Mouse (Mus musculus): ENCODE results near the gene Nav3. TPM values are rescaled to one million over a fixed set of nuclear protein-coding genes. Genes with fewer than 3 reads are reported as not detected.

The Nav3 gene
- polyA plus RNA-seq, 1 experiment, result 0.30 TPM

DNA sequence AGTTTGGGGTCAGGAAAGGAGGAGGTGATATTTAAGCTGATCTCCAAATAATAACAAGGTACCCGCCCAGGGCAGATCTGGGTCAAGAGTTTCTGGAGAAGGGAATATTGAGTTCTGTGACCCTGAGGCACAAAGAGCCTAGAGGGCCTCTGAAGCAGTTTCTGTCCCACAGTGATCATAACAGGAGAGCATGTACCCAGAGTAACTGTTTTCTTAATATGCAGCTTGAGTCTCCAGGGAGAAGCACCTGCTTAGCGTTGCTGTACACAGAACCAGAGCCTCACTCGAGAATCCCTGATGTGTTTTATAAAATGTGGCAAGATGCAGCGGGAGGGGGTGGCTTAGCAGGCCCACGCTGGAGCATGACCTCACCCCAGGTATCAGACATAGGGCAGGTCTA is 141.5 kb downstream of the Nav3 start:
- H3K4me1 ChIP-seq (ENCODE audit: control insufficient read depth, insufficient read depth, insufficient read length, low read length), result no peaks in the 10 kb centered on the region

DNA sequence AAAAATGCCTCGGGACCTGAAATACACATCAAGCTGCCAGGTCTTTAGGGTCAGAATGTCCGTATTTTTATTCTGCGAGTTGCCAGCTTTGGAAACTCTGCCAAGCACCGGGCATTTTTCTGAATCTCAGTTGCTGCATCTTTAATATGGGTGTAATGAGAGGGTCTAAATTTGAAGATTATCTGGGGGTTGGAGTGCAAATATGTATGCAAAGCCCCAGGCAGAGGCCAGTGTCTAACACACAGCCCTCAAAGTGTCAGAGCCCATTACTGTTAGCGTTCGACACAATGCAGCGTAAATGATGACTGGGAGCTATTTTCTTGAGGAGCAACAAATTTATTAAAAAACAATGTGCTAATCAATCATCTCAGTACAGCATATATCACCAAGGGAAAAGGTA is 142.0 kb downstream of the Nav3 start:
- Histone ChIP-seq H3K4me3 (ENCODE audit: low read depth, low read length) (no peak overlapping the region), H3K36me3 (ENCODE audit: control insufficient read depth, insufficient read depth, low read length) (no peaks in the 10 kb centered on the region), H3K4me1 (ENCODE audit: control insufficient read depth, insufficient read depth, insufficient read length, low read length) (no peaks in the 10 kb centered on the region), H3K27ac (ENCODE audit: insufficient read depth, low read depth, low read length) (no peak overlapping the region), H3K27me3 (ENCODE audit: control insufficient read depth, insufficient read depth, low read length) (no peaks in the 10 kb centered on the region)
- whole genome bisulfite sequencing, result 92% methylated on average over 7 of the region's 7 CpGs
- TF ChIP-seq CTCF (IDR thresholded peaks at IDR 0.05; ENCODE audit: extremely low read depth, insufficient read length, insufficient replicate concordance, low read depth, low read length) (no peak), POLR2A (IDR thresholded peaks at IDR 0.05; ENCODE audit: low read depth, low read length) (no peak)

More for the DNA sequence above, 141.5 kb downstream of the Nav3 start:
- WGBS, result 67% methylated on average over 5 of the region's 5 CpGs
- no peak for TF ChIP-seq POLR2A (IDR thresholded peaks at IDR 0.05; ENCODE audit: low read depth, low read length)
- no peak for TF ChIP-seq CTCF (IDR thresholded peaks at IDR 0.05; ENCODE audit: extremely low read depth, insufficient read length, insufficient replicate concordance, low read depth, low read length)
- H3K36me3 ChIP-seq (ENCODE audit: control insufficient read depth, insufficient read depth, low read length), result no peaks in the 10 kb centered on the region
- H3K27ac ChIP-seq (ENCODE audit: insufficient read depth, low read depth, low read length), result no peak overlapping the region
- H3K27me3 ChIP-seq (ENCODE audit: control insufficient read depth, insufficient read depth, low read length), result no peaks in the 10 kb centered on the region
- H3K4me3 ChIP-seq (ENCODE audit: low read depth, low read length), result no peak overlapping the region

DNA sequence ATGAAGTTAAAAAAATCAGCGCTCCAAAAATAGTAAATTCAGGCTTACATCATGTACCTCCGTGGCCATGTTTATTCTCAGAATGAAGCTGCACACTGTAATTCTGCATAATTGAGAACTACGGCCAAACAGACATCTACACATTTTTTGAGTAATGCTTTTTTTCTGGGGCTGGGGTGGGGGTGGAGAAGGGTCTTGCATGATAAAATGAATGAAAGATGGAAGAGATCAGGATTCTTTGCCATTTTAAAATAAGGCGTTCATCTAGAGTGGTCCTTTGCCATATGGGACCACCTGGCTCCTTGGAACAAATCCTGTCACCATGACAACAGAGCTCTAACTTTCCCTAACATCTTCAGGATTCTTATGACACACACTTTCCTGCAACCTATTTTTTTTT is 146.5 kb downstream of the Nav3 start:
- Histone ChIP-seq H3K4me1 (ENCODE audit: control insufficient read depth, insufficient read depth, insufficient read length, low read length) (no peaks in the 10 kb centered on the region), H3K36me3 (ENCODE audit: control insufficient read depth, insufficient read depth, low read length) (no peaks in the 10 kb centered on the region), H3K4me3 (ENCODE audit: low read depth, low read length) (no peak overlapping the region), H3K27me3 (ENCODE audit: control insufficient read depth, insufficient read depth, low read length) (no peaks in the 10 kb centered on the region), H3K27ac (ENCODE audit: insufficient read depth, low read depth, low read length) (no peak overlapping the region)
- TF ChIP-seq POLR2A (IDR thresholded peaks at IDR 0.05; ENCODE audit: low read depth, low read length) (no peak), CTCF (IDR thresholded peaks at IDR 0.05; ENCODE audit: extremely low read depth, insufficient read length, insufficient replicate concordance, low read depth, low read length) (no peak)
- WGBS, result 76% methylated on average over 4 of the region's 4 CpGs

DNA sequence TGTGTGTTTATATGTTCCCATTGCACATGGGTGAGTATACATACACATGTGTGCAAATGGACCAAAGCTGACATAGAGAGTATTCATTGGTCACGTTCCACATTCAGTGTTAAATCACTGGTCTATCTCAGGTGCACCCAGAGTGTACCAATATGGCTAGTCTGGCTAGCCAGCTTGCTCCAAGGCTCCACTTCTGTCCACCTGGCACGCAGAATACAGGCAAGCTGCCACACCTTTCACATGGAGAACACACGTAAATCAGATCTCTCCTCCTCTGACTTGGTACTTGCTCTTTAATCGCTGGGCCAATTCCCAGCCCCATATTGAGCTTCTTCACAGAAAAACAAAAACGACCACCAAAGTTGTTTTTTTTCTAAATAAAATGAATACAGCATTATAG is 150.4 kb downstream of the Nav3 start:
- WGBS, result 76% methylated on average over 5 of the region's 5 CpGs
- Histone ChIP-seq H3K4me1 (ENCODE audit: control insufficient read depth, insufficient read depth, insufficient read length, low read length) (no peaks in the 10 kb centered on the region), H3K4me3 (ENCODE audit: low read depth, low read length) (no peak overlapping the region), H3K36me3 (ENCODE audit: control insufficient read depth, insufficient read depth, low read length) (no peaks in the 10 kb centered on the region), H3K27ac (ENCODE audit: insufficient read depth, low read depth, low read length) (no peak overlapping the region), H3K27me3 (ENCODE audit: control insufficient read depth, insufficient read depth, low read length) (no peaks in the 10 kb centered on the region)
- TF ChIP-seq POLR2A (IDR thresholded peaks at IDR 0.05; ENCODE audit: low read depth, low read length) (no peak), CTCF (IDR thresholded peaks at IDR 0.05; ENCODE audit: extremely low read depth, insufficient read length, insufficient replicate concordance, low read depth, low read length) (no peak)

DNA sequence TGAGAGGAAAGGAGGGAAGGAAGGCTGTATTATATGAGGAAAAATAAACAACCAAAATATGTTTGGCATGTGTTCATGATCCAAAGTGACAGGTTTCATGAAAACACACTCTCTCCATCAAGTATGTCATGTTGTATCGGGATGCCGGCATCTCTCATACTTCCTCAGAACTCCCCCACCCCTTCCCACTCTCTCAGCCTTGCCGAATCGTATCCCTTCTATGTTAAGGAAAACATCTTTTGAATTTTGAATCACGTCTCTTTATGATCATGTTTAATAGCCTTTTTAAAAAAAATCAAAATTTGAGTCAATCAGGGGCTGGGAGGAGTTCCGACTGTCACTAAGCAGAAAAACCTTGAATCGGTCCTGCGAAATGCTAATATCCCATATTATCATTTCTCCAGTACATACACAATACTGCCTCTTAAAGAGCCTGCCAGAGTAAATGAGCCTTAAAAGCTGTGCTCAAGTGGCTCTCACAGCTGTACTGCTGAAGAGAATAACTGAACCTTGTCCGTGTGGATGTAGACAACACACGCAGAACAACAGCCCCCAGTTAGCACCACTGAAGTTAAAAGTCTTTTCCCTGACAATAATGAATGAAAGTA is 165.9 kb downstream of the Nav3 start:
- Histone ChIP-seq H3K4me3 (ENCODE audit: low read depth, low read length) (no peak overlapping the region), H3K27me3 (ENCODE audit: control insufficient read depth, insufficient read depth, low read length) (no peaks in the 10 kb centered on the region), H3K27ac (ENCODE audit: insufficient read depth, low read depth, low read length) (no peak overlapping the region), H3K36me3 (ENCODE audit: control insufficient read depth, insufficient read depth, low read length) (no peaks in the 10 kb centered on the region), H3K4me1 (ENCODE audit: control insufficient read depth, insufficient read depth, insufficient read length, low read length) (no peaks in the 10 kb centered on the region)
- 91% methylated on average over 10 of the region's 10 CpGs for WGBS
- no peak for TF ChIP-seq POLR2A (IDR thresholded peaks at IDR 0.05; ENCODE audit: low read depth, low read length)
- TF ChIP-seq CTCF (IDR thresholded peaks at IDR 0.05; ENCODE audit: extremely low read depth, insufficient read length, insufficient replicate concordance, low read depth, low read length), result no peak

DNA sequence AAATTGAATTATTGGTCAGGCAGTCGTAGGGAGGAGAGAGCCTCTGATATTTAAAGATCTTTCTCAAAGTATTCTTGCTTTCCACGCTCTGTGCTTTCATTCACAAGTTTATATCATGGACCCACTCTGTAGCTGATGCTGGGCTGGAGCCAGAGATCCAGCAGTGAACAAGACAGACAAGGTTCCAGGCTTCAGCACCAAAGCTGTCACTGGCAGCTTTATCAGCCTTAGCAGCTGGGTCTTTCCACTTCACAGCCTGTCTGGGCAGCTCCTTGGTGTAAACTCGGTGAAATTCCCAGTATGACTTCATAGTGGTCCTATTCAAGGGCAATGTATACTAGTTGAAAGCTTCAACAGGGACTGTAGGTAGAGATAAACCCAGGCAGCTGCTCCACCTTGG is 172.1 kb downstream of the Nav3 start:
- Histone ChIP-seq H3K27me3 (ENCODE audit: control insufficient read depth, insufficient read depth, low read length) (no peaks in the 10 kb centered on the region), H3K27ac (ENCODE audit: insufficient read depth, low read depth, low read length) (no peak overlapping the region), H3K4me1 (ENCODE audit: control insufficient read depth, insufficient read depth, insufficient read length, low read length) (no peaks in the 10 kb centered on the region), H3K36me3 (ENCODE audit: control insufficient read depth, insufficient read depth, low read length) (no peaks in the 10 kb centered on the region), H3K4me3 (ENCODE audit: low read depth, low read length) (no peak overlapping the region)
- no peak for TF ChIP-seq POLR2A (IDR thresholded peaks at IDR 0.05; ENCODE audit: low read depth, low read length)
- WGBS, result 60% methylated on average over 3 of the region's 3 CpGs

DNA sequence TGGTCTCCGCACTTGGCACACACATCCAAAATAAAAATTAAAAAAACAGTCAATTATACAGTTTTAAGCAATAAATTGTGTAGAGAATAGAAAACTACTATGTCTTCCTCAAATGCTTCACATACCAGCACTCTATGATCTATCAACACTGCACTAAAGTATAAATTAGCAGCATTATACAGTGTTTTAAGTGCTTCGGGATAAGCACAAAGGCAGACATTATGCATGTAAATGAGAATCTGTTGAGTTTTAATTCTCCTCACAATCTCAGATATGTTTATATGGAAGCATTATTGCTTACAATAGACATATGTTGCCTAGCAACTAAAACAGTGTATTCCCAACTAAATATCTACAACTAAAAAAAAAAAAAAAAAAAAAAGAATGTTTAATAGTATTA is 183.2 kb downstream of the Nav3 start:
- H3K27me3 ChIP-seq (ENCODE audit: control insufficient read depth, insufficient read depth, low read length), result no peaks in the 10 kb centered on the region
- no peak overlapping the region for H3K27ac ChIP-seq (ENCODE audit: insufficient read depth, low read depth, low read length)
- no peaks in the 10 kb centered on the region for H3K4me1 ChIP-seq (ENCODE audit: control insufficient read depth, insufficient read depth, insufficient read length, low read length)
- no peaks in the 10 kb centered on the region for H3K36me3 ChIP-seq (ENCODE audit: control insufficient read depth, insufficient read depth, low read length)
- H3K4me3 ChIP-seq (ENCODE audit: low read depth, low read length), result no peak overlapping the region
- TF ChIP-seq CTCF (IDR thresholded peaks at IDR 0.05; ENCODE audit: extremely low read depth, insufficient read length, insufficient replicate concordance, low read depth, low read length), result no peak
- TF ChIP-seq POLR2A (IDR thresholded peaks at IDR 0.05; ENCODE audit: low read depth, low read length), result no peak
- WGBS, result 90% methylated on average over 2 of the region's 2 CpGs
